Mouse (Mus musculus) CH12.LX (cell line): ENCODE results near the gene Dlx3. TPM values are rescaled to one million over a fixed set of nuclear protein-coding genes. Genes with fewer than 3 reads are reported as not detected.

ENCODE experiments used
- DNase-seq: peaks from one replicate; pipeline ENCODE4 v3.0.0-alpha.2; 2013; ENCODE audit errors: extremely low read depth
- H3K27ac ChIP-seq: 2 replicates; pipeline ENCODE4 v1.5.1; 2012; ENCODE audit warnings: low read depth, mild to moderate bottlenecking, control low read depth, moderate library complexity; ENCODE audit not compliant: insufficient read depth
- H3K27me3 ChIP-seq: replicated peaks from 2 replicates; pipeline ENCODE3; 2012; ENCODE audit warnings: inconsistent platforms
- H3K36me3 ChIP-seq, 2 experiments: replicated peaks in 1 of 2; 2 replicates each; pipeline versions ENCODE3 to v1.6.1; 2012; ENCODE audit warnings: inconsistent platforms in 1 of 2, low read length in 1 of 2, mild to moderate bottlenecking in 1 of 2, mixed read lengths in 1 of 2, moderate library complexity in 1 of 2; ENCODE audit not compliant: control insufficient read depth in 1 of 2, insufficient read depth in 1 of 2
- H3K4me1 ChIP-seq, 2 experiments: 2 replicates each; pipeline ENCODE4 v1.6.1; 2012; ENCODE audit warnings: inconsistent platforms in 1 of 2, moderate library complexity in 1 of 2; ENCODE audit not compliant: insufficient read depth in 2 of 2, control insufficient read depth in 1 of 2
- H3K4me2 ChIP-seq: 2 replicates; pipeline ENCODE4 v1.6.1; 2012; ENCODE audit warnings: low read depth, mild to moderate bottlenecking, control low read depth; ENCODE audit not compliant: poor library complexity, insufficient read depth, severe bottlenecking
- H3K4me3 ChIP-seq, 3 experiments: fragments of 150-350 bp in 1 of 3; sonication (generic) in 1 of 3; replicated peaks in 1 of 3; 2 replicates each; pipeline versions ENCODE3 to v1.5.1; 2011 to 2012; ENCODE audit warnings: low read depth in 2 of 3, low read length in 2 of 3, mild to moderate bottlenecking in 2 of 3, moderate library complexity in 2 of 3, control low read depth in 1 of 3, improper control_type of control experiment in 1 of 3, inconsistent platforms in 1 of 3, mixed read lengths in 1 of 3; ENCODE audit not compliant: poor library complexity in 1 of 3
- H3K79me2 ChIP-seq: replicated peaks from 2 replicates; pipeline ENCODE4 v1.6.1; 2012; ENCODE audit warnings: mild to moderate bottlenecking, moderate library complexity; ENCODE audit not compliant: control insufficient read depth, poor library complexity, insufficient read depth, severe bottlenecking; ENCODE audit errors: extremely low read depth
- H3K9ac ChIP-seq: 2 replicates; pipeline ENCODE4 v1.6.1; 2012; ENCODE audit warnings: low read depth, mild to moderate bottlenecking, control low read depth, moderate library complexity; ENCODE audit not compliant: insufficient read depth
- H3K9me3 ChIP-seq: replicated peaks from 2 replicates; pipeline ENCODE3; 2012; ENCODE audit warnings: low read length, inconsistent platforms, mixed read lengths
- BHLHE40 ChIP-seq: IDR thresholded peaks from 2 replicates; pipeline ENCODE4 v1.6.1; 2011; ENCODE audit warnings: mild to moderate bottlenecking, low read depth, low read length, improper control_type of control experiment
- CHD2 ChIP-seq: IDR thresholded peaks from 2 replicates; pipeline ENCODE4 v1.6.1; 2011; ENCODE audit warnings: low read length, improper control_type of control experiment
- E2F4 ChIP-seq: IDR thresholded peaks from 2 replicates; pipeline ENCODE4 v1.6.1; 2011; ENCODE audit warnings: low read depth, low read length, improper control_type of control experiment; ENCODE audit not compliant: insufficient replicate concordance
- EP300 ChIP-seq: IDR thresholded peaks from 2 replicates; pipeline ENCODE4 v1.6.1; 2011; ENCODE audit warnings: low read length, improper control_type of control experiment
- IRF4 ChIP-seq: IDR thresholded peaks from 2 replicates; pipeline ENCODE4 v1.6.1; 2014; ENCODE audit warnings: low read depth, mild to moderate bottlenecking, inconsistent platforms, low read length, improper control_type of control experiment
- MAFK ChIP-seq: IDR thresholded peaks from 2 replicates; pipeline ENCODE4 v1.6.1; 2011; ENCODE audit warnings: low read length, improper control_type of control experiment; ENCODE audit not compliant: insufficient replicate concordance
- MAX ChIP-seq: IDR thresholded peaks from 2 replicates; pipeline ENCODE4 v1.6.1; 2011; ENCODE audit warnings: low read length, improper control_type of control experiment
- MXI1 ChIP-seq: IDR thresholded peaks from 2 replicates; pipeline ENCODE4 v1.6.1; 2011; ENCODE audit warnings: mild to moderate bottlenecking, low read depth, low read length, improper control_type of control experiment
- MYC ChIP-seq: IDR thresholded peaks from 2 replicates; pipeline ENCODE4 v1.6.1; 2011; ENCODE audit warnings: low read depth, mild to moderate bottlenecking, improper control_type of control experiment, low read length
- NELFE ChIP-seq: IDR thresholded peaks from 2 replicates; pipeline ENCODE4 v1.6.1; 2011; ENCODE audit warnings: low read depth, low read length, improper control_type of control experiment
- NRF1 ChIP-seq: IDR thresholded peaks from 2 replicates; pipeline ENCODE4 v1.6.1; 2014; ENCODE audit warnings: low read depth, mild to moderate bottlenecking, inconsistent platforms, low read length, improper control_type of control experiment, moderate library complexity
- PAX5 ChIP-seq: IDR thresholded peaks from 2 replicates; pipeline ENCODE4 v1.6.1; 2012; ENCODE audit warnings: low read length, inconsistent platforms, mixed read lengths
- POLR2A ChIP-seq: IDR thresholded peaks from 2 replicates; pipeline ENCODE4 v1.6.1; 2011; ENCODE audit warnings: low read depth, mild to moderate bottlenecking, improper control_type of control experiment, low read length
- RCOR1 ChIP-seq: conservative IDR thresholded peaks from 2 replicates; pipeline ENCODE4 v1.6.1; 2012; ENCODE audit warnings: low read depth, mild to moderate bottlenecking, inconsistent platforms, low read length, improper control_type of control experiment
- SIN3A ChIP-seq: IDR thresholded peaks from 2 replicates; pipeline ENCODE4 v1.6.1; 2012; ENCODE audit warnings: low read length, improper control_type of control experiment, inconsistent platforms
- SMC3 ChIP-seq: IDR thresholded peaks from 2 replicates; pipeline ENCODE4 v1.6.1; 2011; ENCODE audit warnings: low read depth, low read length, improper control_type of control experiment
- UBTF ChIP-seq: IDR thresholded peaks from 2 replicates; pipeline ENCODE4 v1.6.1; 2012; ENCODE audit warnings: low read depth, mild to moderate bottlenecking, inconsistent platforms, low read length, improper control_type of control experiment, moderate library complexity
- USF1 ChIP-seq: IDR thresholded peaks from 2 replicates; pipeline ENCODE4 v1.6.1; 2014; ENCODE audit warnings: low read depth, mild to moderate bottlenecking, inconsistent platforms, low read length, improper control_type of control experiment
- ZKSCAN1 ChIP-seq: IDR thresholded peaks from 2 replicates; pipeline ENCODE4 v1.6.1; 2012; ENCODE audit warnings: low read depth, inconsistent platforms, low read length, improper control_type of control experiment, borderline replicate concordance
- dilution Hi-C: fragments of 300-500 bp; cut with MboI; formaldehyde crosslinking; loops from 2 replicates; pipeline ENCODE4 v1.14.3; 2020; ENCODE audit warnings: low sequenced_read_pairs; ENCODE audit not compliant: extremely low pct_unique_long_range_greater_than_20kb, extremely low pct_ligation_motif_present
- in situ Hi-C: fragments of 300-500 bp; cut with MboI; formaldehyde crosslinking; loops from 3 replicates; pipeline ENCODE4 v1.14.3; 2019; ENCODE audit warnings: low sequenced_read_pairs, low pct_ligation_motif_present, low pct_unique_long_range_greater_than_20kb, mixed read lengths
- polyA plus RNA-seq: library from polyadenylated mRNA; unstranded; fragments of >175 nt; gene quantifications from 2 replicates; pipeline ENCODE4 v1.2.1, GENCODE M21; 2012; ENCODE audit warnings: low read depth; ENCODE audit not compliant: insufficient read length
- total RNA-seq, 2 experiments: library from RNA; depleted of rRNA; stranded (reverse); fragments of 300-350 nt in 1 of 2; fragments of >200 nt in 1 of 2; gene quantifications; 2 replicates each; pipeline ENCODE4 v1.2.3; 2012 to 2014

Dlx3 gene
- total and polyA plus RNA-seq, 3 experiments: 0.08 to 0.55 (median 0.17) TPM

DNA sequence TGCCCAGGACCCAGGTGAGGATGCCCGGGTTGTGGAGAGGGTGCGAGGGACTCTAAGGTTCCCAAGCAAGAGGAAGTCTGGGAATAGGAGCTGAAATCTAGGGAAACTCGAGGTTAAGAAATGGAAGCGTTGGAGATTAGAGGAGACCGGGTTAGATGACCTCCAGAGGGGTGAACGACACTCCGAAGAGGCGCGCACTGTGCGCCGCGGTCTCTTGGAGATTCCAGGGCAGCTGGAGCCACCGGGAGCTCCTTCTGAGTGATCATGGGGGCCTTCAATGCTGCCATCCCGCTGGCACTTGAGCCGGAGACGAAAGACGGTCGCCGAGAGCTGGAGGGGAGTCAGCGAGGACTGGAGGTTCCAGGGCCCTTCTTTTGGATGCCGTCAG, 708 bp downstream of the Dlx3 start:
- Histone ChIP-seq H3K9me3 (no peaks in the 10 kb centered on the region), H3K9ac (no peak overlapping the region), H3K4me1 (no peaks in the 10 kb centered on the region; a peak in 1 of 4 replicates), H3K4me2 (no peak overlapping the region), H3K4me3 (no peak overlapping the region), H3K79me2 (no peaks in the 10 kb centered on the region), H3K27ac (no peak overlapping the region), H3K36me3 (no peaks in the 10 kb centered on the region), H3K27me3 (peaks cover 67% of the 10 kb centered on the region)
- no peak for TF ChIP-seq MXI1
- no peak for TF ChIP-seq CHD2
- TF ChIP-seq UBTF: no peak
- no peak for TF ChIP-seq USF1
- no peak for TF ChIP-seq BHLHE40
- no peak for TF ChIP-seq POLR2A
- dilution Hi-C loops: no loop called here
- in situ Hi-C loops: loop anchor here (5.0 to 10.0 kb wide), 2 partner anchors 117 to 384 kb away; no protein-coding TSS in a partner anchor
- DNase-seq: no peak

GRCm38 (mm10) chr11:95121161-95122099, 1.5 kb downstream of the Dlx3 start:
- in situ Hi-C loops: loop anchor here (5.0 to 10.0 kb wide), 2 partner anchors 116 to 383 kb away; no protein-coding TSS in a partner anchor
- no peak overlapping the region for H3K4me2 ChIP-seq
- no peak for TF ChIP-seq MXI1
- no peak for TF ChIP-seq E2F4
- no peak for TF ChIP-seq MAX
- TF ChIP-seq MYC: no peak
- TF ChIP-seq PAX5: no peak
- no peak for TF ChIP-seq MAFK
- no peak for TF ChIP-seq SMC3
- no peak for TF ChIP-seq NELFE
- TF ChIP-seq UBTF: no peak
- no peak for TF ChIP-seq RCOR1
- no peak for TF ChIP-seq EP300
- TF ChIP-seq NRF1: no peak
- TF ChIP-seq IRF4: no peak
- no peak for TF ChIP-seq ZKSCAN1
- no peak for TF ChIP-seq SIN3A
- H3K4me3 ChIP-seq: no peak overlapping the region
- no peaks in the 10 kb centered on the region; a peak in 1 of 4 replicates for H3K4me1 ChIP-seq
- no peaks in the 10 kb centered on the region for H3K79me2 ChIP-seq
- H3K27ac ChIP-seq: no peak overlapping the region
- H3K9ac ChIP-seq: no peak overlapping the region
- peaks cover 72% of the 10 kb centered on the region for H3K27me3 ChIP-seq
- H3K36me3 ChIP-seq: no peaks in the 10 kb centered on the region
- no peaks in the 10 kb centered on the region for H3K9me3 ChIP-seq
- dilution Hi-C loops: no loop called here
- DNase-seq: no peak
